Mouse (Mus musculus): ENCODE results near the gene Atp1b2.
"Not testable (repeated sequence)": the region's sequence is repeated elsewhere in the genome, so short reads cannot be mapped to it uniquely, and the experiment has no call there.

Gene Atp1b2

GRCm38 (mm10) chr11:69605726-69606490 lies at the start of gene Atp1b2:
Gene Atp1b2 (minus strand): TSS chr11:69605942.
- DNase-seq (ENCODE audit: low spot score in 2 of 2), result peak; percentile 70 to 75

GRCm38 (mm10) chr11:69654760-69655159 lies 49.0 kb upstream of the Atp1b2 start:
- DNase-seq (ENCODE audit: low spot score in 2 of 2), result no peak

DNA sequence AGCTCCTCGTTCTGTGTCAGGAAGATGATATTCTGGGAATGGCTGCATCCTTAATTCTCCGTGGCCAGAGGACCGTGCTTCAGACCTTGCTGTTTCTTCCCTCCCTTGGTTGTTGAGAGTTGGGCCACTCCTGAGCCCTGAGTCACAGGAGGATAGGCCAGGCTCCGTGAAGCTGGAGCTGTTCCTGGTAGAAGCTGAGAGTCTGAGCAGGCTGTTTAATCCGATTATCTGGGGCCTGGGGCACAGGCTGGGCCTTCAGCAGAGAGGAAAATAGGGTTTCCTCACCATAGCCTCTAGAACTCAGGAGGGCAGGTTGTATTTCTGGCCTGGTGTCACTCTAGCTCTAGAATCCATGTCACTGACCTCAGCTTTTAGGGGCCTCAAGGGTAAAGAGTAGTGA lies 47.7 kb upstream of the Atp1b2 start:
- no peak for DNase-seq (ENCODE audit: low spot score in 2 of 2)

- DNase-seq (ENCODE audit: low spot score in 2 of 2), result no peak
These were observed 40.1 kb upstream of the Atp1b2 start for GRCm38 (mm10) chr11:69645860-69646259.

DNA sequence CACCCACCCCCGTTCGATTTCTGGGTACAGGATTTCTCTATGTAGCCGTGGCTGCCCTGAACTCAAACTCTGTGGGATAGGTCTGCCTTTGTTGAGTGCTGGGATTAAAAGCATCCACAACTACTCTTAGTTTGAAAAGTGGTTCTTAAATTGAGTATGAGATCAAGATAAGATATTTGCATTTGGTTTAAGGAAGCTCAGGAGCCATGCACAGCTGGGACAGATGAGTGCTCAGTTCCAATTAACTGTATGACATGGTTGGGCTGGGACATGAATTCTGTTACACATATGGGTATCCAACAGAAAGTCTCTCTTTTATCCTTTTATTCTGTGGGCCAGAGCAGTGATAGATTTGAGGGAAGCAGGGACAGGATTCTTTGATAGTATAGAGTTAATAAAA lies 29.7 kb upstream of the Atp1b2 start:
- DNase-seq (ENCODE audit: low spot score in 2 of 2), result no peak

GRCm38 (mm10) chr11:69633128-69633866 lies 27.6 kb upstream of the Atp1b2 start:
- DNase-seq (ENCODE audit: low spot score in 2 of 2), result peak in 1 of 2 experiments; percentile 26

DNA sequence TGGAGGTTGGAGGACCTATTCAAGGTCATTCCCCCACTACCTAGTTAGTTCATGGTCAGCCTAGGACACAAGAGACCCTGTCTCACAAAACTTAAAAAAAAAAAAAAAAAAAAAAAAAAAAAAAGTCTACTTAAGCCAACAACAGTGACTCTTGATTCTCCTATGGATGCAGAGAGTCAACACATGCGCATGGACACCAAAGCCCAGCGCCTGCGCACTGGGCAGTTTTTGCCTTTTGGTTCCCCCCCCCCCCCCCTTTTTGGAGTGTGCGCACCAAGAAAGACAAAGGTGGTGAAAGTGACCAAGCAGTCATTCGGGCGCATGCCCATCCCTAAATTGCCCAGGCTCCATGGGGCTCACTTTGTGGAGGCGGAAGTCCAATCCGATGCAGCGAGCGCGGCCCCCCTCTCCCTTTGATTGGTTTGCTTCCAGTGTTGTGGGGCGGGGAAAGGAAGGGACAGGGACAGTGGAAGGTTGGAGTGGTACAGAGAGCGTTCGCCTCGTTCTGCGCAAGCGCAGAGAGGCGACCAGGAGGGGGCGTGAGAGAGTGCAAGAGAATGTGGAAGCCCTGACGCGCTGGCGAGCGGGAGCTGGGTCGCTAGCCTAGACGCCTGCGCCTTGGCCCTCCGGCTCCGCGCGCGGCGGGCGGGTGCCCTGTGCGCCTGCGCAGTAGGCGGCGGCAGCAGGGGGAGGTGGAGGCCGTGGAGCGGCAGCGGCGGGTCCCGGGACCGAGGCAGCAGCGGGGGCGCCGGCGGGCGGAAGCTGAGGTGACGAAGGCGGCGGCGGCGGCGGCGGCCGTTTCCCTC lies 26.7 kb upstream of the Atp1b2 start, which contains the start of gene Fxr2:
Gene Fxr2 (plus strand): TSS at position 707 of the 806 bp plus-strand sequence.
- peak; percentile 100 for DNase-seq (ENCODE audit: low spot score in 2 of 2)

- DNase-seq (ENCODE audit: low spot score in 2 of 2), result no peak
These were observed 24.1 kb upstream of the Atp1b2 start for GRCm38 (mm10) chr11:69629802-69630201.

- DNase-seq (ENCODE audit: low spot score in 2 of 2), result peak; percentile 41 to 42
These were observed 22.5 kb upstream of the Atp1b2 start for GRCm38 (mm10) chr11:69628286-69628685.

GRCm38 (mm10) chr11:69624339-69624738 lies 18.6 kb upstream of the Atp1b2 start:
- DNase-seq (ENCODE audit: low spot score in 2 of 2), result not testable (repeated sequence)

GRCm38 (mm10) chr11:69623006-69623405 lies 17.3 kb upstream of the Atp1b2 start:
- no peak for DNase-seq (ENCODE audit: low spot score in 2 of 2)

DNA sequence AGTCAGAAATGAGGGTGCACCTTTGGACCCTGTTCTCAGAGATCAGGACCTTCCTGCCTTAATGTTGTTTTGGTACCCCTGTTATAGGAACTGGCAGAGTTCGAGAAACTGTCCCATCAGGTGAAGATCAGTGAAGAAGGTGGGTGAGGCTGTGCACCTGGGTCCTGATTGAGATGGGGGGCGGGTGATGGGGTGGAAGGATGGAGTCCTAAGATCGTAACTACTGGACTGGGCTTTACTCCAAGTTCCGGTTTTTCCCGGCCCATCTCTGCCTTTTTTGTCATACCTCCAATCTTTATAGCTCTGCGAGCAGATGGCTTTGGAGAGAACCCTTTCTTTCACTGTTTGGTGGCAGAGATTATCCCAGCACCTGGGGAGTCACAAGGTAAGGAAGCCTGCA lies 16.7 kb upstream of the Atp1b2 start:
- no peak for DNase-seq (ENCODE audit: low spot score in 2 of 2)

DNA sequence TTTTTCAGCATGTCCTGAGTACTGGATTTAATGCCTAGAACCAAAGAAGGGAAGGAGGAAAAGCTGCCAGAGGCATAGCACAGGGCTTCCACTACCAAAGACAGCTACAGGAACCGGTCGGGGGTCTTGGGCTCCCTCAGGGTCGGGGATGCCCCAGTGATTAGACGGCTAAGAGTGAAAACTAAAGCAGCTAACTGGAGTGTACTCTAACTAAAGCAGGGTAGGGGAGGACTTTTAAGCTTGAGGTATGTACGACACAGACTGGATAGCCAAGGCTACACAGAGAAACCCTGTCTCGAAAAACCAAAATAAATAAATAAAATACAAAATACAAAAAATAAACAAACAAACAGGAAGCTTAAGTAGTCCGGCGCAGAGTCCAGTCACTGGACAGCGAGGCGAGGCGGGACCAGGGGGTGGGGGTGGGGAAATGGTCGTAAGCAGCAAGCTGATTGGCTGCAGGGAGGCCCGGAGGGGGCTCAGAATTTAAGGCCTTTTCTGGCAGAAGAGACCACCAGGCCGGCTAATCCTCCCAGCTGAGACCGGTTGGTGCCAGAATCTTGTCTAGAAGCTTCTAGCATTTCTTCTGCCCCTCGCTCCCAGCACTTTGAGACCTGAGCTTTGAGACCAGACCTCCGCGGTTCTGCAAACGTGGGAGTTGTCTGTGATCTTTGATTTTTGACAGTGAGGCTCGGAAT lies 16.0 kb upstream of the Atp1b2 start, which contains the start of gene Sat2:
Gene Sat2 (plus strand): TSS at position 454 of the 698 bp plus-strand sequence.
- no peak for DNase-seq (ENCODE audit: low spot score in 2 of 2)

DNA sequence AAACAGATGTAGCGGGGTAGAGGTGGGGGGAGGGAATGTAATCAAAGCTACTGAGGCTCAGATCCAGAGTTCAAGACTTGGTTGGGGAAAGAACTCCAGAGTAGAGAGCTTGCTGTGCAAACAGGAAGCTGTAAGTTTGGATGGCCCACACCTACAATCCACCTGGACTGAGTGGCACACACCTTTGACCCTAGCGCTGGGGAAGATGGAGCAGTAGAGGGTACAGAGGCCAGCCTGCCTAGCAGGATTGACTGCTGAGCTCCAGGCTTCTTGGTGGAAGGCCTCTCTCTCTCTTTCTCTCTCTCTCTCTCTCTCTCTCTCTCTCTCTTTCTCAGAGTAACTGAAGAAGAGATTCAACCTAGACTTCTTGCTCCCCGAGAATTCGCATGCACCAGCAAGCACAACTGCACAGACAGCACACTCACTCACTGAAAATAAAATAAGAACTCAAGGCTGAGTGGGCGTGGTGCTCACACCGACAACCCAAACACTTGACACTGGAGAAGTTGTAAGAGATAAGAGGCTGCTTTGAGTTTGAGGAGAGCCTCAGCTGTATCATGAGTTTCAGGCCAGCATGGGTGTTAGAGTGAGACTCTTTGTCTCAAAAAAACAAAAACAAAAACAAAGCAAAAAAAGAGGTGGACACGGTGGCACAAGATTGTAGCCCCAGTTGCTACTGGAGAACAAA lies 14.8 kb upstream of the Atp1b2 start:
- no peak for DNase-seq (ENCODE audit: low spot score in 2 of 2)

- no peak for DNase-seq (ENCODE audit: low spot score in 2 of 2)
These were observed 12.1 kb upstream of the Atp1b2 start, which contains the start of gene Shbg for GRCm38 (mm10) chr11:69617805-69618204. Gene Shbg (minus strand): TSS chr11:69617905.

DNA sequence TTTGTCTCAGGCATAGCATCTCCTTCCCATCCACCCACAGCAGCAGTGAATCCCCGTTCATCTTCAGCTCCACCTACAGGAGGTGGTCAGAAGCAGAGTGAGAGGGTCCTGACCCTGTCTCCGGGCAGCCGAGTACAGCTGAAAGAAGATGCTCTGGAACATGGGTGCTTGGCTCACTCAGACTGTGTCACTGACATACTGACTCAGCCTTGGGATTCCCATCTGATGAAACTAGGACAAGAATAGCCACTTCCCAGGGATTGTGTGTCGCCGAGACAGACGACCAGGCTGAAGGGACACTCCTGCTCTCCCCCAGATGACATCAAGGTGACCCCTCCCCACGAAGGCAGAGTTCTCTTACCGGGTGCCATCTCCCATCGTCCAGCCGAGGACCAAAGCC lies 11.0 kb upstream of the Atp1b2 start:
- no peak for DNase-seq (ENCODE audit: low spot score in 2 of 2)

GRCm38 (mm10) chr11:69614257-69614588 lies 8.5 kb upstream of the Atp1b2 start:
- not testable (repeated sequence) for DNase-seq (ENCODE audit: low spot score in 2 of 2)

GRCm38 (mm10) chr11:69613553-69614256 lies 8.0 kb upstream of the Atp1b2 start:
- DNase-seq (ENCODE audit: low spot score in 2 of 2), result peak; percentile 53 to 58

DNA sequence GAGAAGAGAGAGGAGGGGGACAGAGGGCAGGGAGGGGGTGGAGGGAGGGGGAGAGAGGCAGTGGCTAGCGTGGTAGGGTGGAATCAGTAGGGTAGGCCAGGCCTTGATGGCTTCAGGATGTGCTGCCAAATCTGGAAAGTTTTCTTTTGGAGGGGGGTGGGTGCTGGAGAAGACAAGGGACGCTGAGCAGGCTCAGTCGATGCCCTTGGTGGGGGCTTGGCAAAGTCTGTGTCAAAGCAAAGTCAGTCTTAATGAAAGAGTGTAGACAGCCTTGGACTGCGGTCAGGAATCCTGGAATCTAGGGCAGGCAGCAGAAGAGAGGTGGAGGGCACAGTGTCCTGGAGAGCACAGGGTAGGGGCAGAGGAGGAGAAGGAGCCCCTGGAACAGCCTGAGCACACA lies 5.2 kb upstream of the Atp1b2 start:
- no peak for DNase-seq (ENCODE audit: low spot score in 2 of 2)

- DNase-seq (ENCODE audit: low spot score in 2 of 2), result no peak
These were observed 3.7 kb upstream of the Atp1b2 start for GRCm38 (mm10) chr11:69609416-69609815.

Data from right cerebral cortex, postnatal 36 days (tissue).